Mouse (Mus musculus): ENCODE results near the gene Tnp2. TPM values are rescaled to one million over a fixed set of nuclear protein-coding genes. Genes with fewer than 3 reads are reported as not detected.

The Tnp2 gene
- polyA plus RNA-seq, 1 experiment from 2014 or later = not detected

GRCm38 (mm10) chr16:10741082-10741481 is 47.4 kb downstream of the Tnp2 start:
- DNase-seq (ENCODE audit: low read depth, low spot score) = no peak
- in situ Hi-C loops (cut with MboI; ENCODE audit: low pct_unique_long_range_greater_than_20kb) = no loop called here
- ChIA-PET CTCF (no interaction called here), POLR2A (no interaction called here)
- ATAC-seq = no peak
- TF ChIP-seq CTCF (IDR thresholded peaks at IDR 0.05) = no peak
- H3K27me3 ChIP-seq = no peaks in the 10 kb centered on the region

- no peaks in the 10 kb centered on the region for H3K27me3 ChIP-seq
- in situ Hi-C loops (cut with MboI; ENCODE audit: low pct_unique_long_range_greater_than_20kb) = no loop called here
- no peak for TF ChIP-seq CTCF (IDR thresholded peaks at IDR 0.05)
- POLR2A ChIA-PET = no interaction called here
- CTCF ChIA-PET = no interaction called here
- DNase-seq (ENCODE audit: low read depth, low spot score) (no peak), ATAC-seq (no peak)
These were observed 48.5 kb downstream of the Tnp2 start for GRCm38 (mm10) chr16:10739854-10740398.

- DNase-seq (ENCODE audit: low read depth, low spot score) = no peak
- in situ Hi-C loops (cut with MboI; ENCODE audit: low pct_unique_long_range_greater_than_20kb) = no loop called here
- POLR2A ChIA-PET = interaction anchor here (0.5 kb wide), 1 partner anchor 16 kb away, joined by 3 read pairs; no protein-coding TSS in a partner anchor
- ATAC-seq = no peak
- H3K27me3 ChIP-seq = no peaks in the 10 kb centered on the region
- TF ChIP-seq CTCF (IDR thresholded peaks at IDR 0.05) = no peak
- CTCF ChIA-PET = no interaction called here
These were observed 49.6 kb downstream of the Tnp2 start for GRCm38 (mm10) chr16:10738866-10739265.

Other genes with a start within 250 kb of the Tnp2 start
- gene Dexi, start 245.6 kb downstream of the Tnp2 start, polyA plus RNA-seq (2021) = 23.5 TPM
- gene Clec16a, start 243.3 kb downstream of the Tnp2 start, polyA plus RNA-seq (2021) = 21.3 TPM
- gene Socs1, start 3.1 kb downstream of the Tnp2 start, polyA plus RNA-seq (2021) = 1.6 TPM
- gene Prm3, start 2.3 kb upstream of the Tnp2 start, polyA plus RNA-seq (2021) = not detected
- not detected for gene Prm2, start 7.5 kb upstream of the Tnp2 start, polyA plus RNA-seq (2021)
- gene Prm1, start 17.2 kb upstream of the Tnp2 start, polyA plus RNA-seq (2021) = 0.14 TPM
- gene Gm11172, start 24.3 kb upstream of the Tnp2 start, polyA plus RNA-seq (2021) = not detected
- 1.6 TPM for gene Rmi2, start 46.4 kb upstream of the Tnp2 start, polyA plus RNA-seq (2021)

All from Patski (cell line).